Mouse (Mus musculus) right cerebral cortex, postnatal 25 days (tissue): Measurements from ENCODE around the gene Cyp2c55.

Source experiments
- DNase-seq: peaks from one replicate; pipeline ENCODE4 v3.0.0; 2022

Gene Cyp2c55

GRCm38 (mm10) chr19:39006715-39007114 is at the start of gene Cyp2c55:
Gene Cyp2c55 (plus strand): TSS chr19:39007019.
- DNase-seq = no peak

- DNase-seq = no peak
Measured at GRCm38 (mm10) chr19:38970741-38971140, 36.1 kb upstream of the Cyp2c55 start.

GRCm38 (mm10) chr19:38972581-38972980 is 34.2 kb upstream of the Cyp2c55 start:
- DNase-seq = no peak

- DNase-seq = peak; percentile 6
Measured at GRCm38 (mm10) chr19:38973666-38974065, 33.2 kb upstream of the Cyp2c55 start.

- DNase-seq = no peak
Measured at GRCm38 (mm10) chr19:38976269-38976668, 30.6 kb upstream of the Cyp2c55 start.

- peak; percentile 67 for DNase-seq
Measured at GRCm38 (mm10) chr19:38981966-38982365, 24.9 kb upstream of the Cyp2c55 start.

- DNase-seq = no peak
Measured at GRCm38 (mm10) chr19:38998248-38998647, 8.6 kb upstream of the Cyp2c55 start.

GRCm38 (mm10) chr19:38998676-38999075 is 8.1 kb upstream of the Cyp2c55 start:
- no peak for DNase-seq

GRCm38 (mm10) chr19:39005132-39005531 is 1.7 kb upstream of the Cyp2c55 start:
- no peak for DNase-seq

- no peak for DNase-seq
Measured at GRCm38 (mm10) chr19:39057928-39058327, 51.1 kb downstream of the Cyp2c55 start.

- no peak for DNase-seq
Measured at GRCm38 (mm10) chr19:39060719-39061118, 53.9 kb downstream of the Cyp2c55 start, which contains the start of gene Cyp2c65. Gene Cyp2c65 (plus strand): TSS chr19:39061015.
